In genomic region chr15:8721005-8721404, GRCm38 (mm10) we compare ENCODE assay signal across 25 mouse cellular contexts.
"Had no signal": no experiment of that assay in that cellular context is flagged by ENCODE, and none has a peak within 500 bp of the region (broad histone marks: within the 10 kb centered on the region; RNA-seq: fewer than 3 reads in every experiment).

No protein-coding gene starts in this region.

- H3K9ac ChIP-seq: heart, embryonic 13.5 days; heart, embryonic 15.5 days; hindbrain, embryonic 13.5 days; hindbrain, embryonic 15.5 days; kidney, embryonic 15.5 days; limb, embryonic 13.5 days; limb, embryonic 15.5 days; liver, embryonic 12.5 days; liver, embryonic 14.5 days had no signal

- DNase-seq: gastrocnemius, postnatal 14 days; gastrocnemius, postnatal 36 days; heart, adult 18-20 months; heart, postnatal 14 days; heart, postnatal 36 days; kidney, adult 11 months; kidney, adult 2 months; kidney, adult 9 months; kidney, postnatal 14 days; kidney, postnatal 36 days; layer of hippocampus, adult 9-11 months; layer of hippocampus, postnatal 36 days; left cerebral cortex, postnatal 4 days had no signal

- H3K4me3 ChIP-seq: heart, embryonic 10.5 days; heart, embryonic 13.5 days; heart, embryonic 15.5 days; hindbrain, embryonic 13.5 days; hindbrain, embryonic 15.5 days; kidney, embryonic 15.5 days; limb, embryonic 13.5 days; limb, embryonic 15.5 days; liver, embryonic 12.5 days had no signal

- H3K27ac ChIP-seq: heart, embryonic 10.5 days; heart, embryonic 13.5 days; heart, embryonic 15.5 days; hindbrain, embryonic 13.5 days; hindbrain, embryonic 15.5 days; hindbrain, postnatal 0 days; kidney, embryonic 15.5 days; kidney, postnatal 0 days; limb, embryonic 13.5 days; limb, embryonic 15.5 days; liver, embryonic 12.5 days; liver, embryonic 14.5 days had no signal

- H3K36me3 ChIP-seq: heart, embryonic 10.5 days; heart, embryonic 13.5 days; heart, embryonic 15.5 days; hindbrain, embryonic 13.5 days; hindbrain, embryonic 15.5 days; kidney, embryonic 15.5 days; limb, embryonic 13.5 days; limb, embryonic 15.5 days; liver, embryonic 12.5 days had no signal

- H3K27me3 ChIP-seq: heart, embryonic 13.5 days; heart, embryonic 15.5 days; hindbrain, embryonic 13.5 days; hindbrain, embryonic 15.5 days; kidney, embryonic 15.5 days; limb, embryonic 13.5 days; limb, embryonic 15.5 days; liver, embryonic 12.5 days had no signal

- H3K9me3 ChIP-seq: heart, embryonic 10.5 days; heart, embryonic 13.5 days; heart, embryonic 15.5 days; hindbrain, embryonic 13.5 days; hindbrain, embryonic 15.5 days; kidney, embryonic 15.5 days; limb, embryonic 13.5 days; limb, embryonic 15.5 days; liver, embryonic 12.5 days had no signal
